Mouse (Mus musculus) liver (tissue): ENCODE results near the gene Hoxb5.

Source experiments
- DNase-seq: peaks from one replicate; pipeline ENCODE4 v3.0.0-alpha.2; 2020; ENCODE audit warnings: mixed read lengths

The Hoxb5 gene

DNA sequence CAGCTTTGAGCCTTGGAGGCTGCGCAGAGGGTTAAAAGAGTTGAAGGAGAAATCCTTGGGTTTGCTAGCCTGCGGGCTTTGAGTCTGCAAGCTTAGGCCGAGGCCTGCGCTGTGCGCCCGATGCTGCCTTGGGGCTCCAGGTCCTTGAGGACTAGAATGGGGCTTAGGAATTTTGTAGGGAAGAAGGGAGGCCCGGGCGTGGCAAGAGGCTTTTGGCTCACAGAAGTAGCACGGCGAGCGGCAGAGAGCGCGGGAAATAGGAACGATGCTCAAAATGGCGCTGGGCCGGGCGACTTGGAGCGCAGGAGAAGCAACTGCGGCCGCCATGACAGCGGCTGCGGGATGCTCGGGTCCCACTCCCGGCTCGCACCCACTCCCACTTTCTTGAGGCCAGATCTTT, 51.2 kb downstream of the Hoxb5 start:
- no peak for DNase-seq

DNA sequence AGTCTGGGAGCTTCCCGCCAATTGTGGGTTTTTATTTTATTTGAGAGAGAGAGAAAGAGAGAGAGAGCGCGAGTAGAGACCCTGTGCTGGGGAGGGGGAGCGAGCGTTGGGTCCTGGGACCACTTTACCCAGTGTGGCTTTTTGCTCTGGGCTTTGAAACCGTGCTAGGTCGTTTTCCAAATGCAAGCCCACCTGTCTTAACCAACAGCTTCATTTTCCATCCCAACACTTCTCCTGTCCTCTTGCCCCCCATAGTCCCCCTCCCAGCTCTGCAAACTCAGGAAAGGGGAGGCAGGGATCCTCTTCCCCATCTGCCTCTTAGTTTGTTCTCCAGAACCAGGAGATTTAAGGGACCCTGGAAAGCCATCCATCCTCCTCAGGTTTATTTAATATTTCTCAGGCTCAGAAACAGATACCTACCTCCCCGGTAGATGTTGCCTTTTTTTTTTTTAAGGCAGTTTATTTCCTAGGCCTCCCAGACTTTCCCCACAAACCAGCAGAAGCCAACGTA, 51.7 kb downstream of the Hoxb5 start:
- no peak for DNase-seq
